Mouse (Mus musculus) CD8-positive naive resting alpha-beta T cell, adult 57 days (primary cell): Measurements from ENCODE around the gene Olfr1329. TPM values are rescaled to one million over a fixed set of nuclear protein-coding genes. Genes with fewer than 3 reads are reported as not detected.

Experiments
- total RNA-seq: library from RNA; stranded (reverse); gene quantifications from one replicate; pipeline ENCODE4 v1.2.4, GENCODE M21; 2023

The Olfr1329 gene
- not detected for total RNA-seq

DNA sequence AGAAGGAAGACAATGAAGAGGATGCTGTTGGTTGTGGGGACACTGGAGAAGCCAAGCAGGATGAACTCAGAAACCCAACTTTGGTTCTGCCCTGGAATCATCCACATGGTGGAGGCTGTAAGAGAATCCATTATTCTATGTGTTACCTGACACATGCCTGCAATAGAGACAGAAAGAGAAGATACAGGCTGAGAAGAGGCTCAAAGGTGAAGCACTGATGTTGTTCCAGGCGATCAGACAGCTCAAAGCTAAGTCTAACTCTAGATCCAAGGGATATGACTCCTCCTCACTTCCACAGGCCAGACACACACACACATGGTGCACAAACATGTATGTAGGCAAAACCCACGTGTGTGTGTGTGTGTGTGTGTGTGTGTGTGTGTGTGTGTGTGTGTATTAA is at the start of gene Olfr1329:
Gene Olfr1329, minus strand, starts transcription at position 101 of the 400 bp plus-strand sequence.

DNA sequence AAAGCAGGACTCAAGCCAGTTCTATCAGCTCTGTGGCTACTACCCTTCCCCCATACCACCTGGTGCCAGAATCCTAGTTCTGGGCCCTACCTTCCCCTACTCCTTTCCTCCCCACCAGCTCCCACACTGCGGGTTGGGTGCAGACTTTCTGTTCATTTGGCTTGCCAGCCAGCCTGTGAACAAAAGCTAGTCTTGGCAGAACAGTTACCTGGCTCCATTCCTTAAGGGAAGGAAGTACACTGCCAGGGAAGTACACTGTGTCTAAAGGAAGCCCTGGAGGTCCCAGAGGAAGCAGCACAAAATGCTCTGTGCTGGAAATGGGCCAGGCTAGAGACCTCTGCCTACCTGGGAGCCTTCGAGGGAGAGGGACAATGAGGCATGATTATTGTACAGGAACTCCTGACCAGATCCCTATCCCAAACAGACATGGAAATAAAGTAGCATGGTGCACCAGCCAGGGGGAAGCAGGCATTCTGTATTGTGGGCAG is 43.9 kb upstream of the Olfr1329 start, which contains the start of gene Lao1:
Gene Lao1, plus strand, starts transcription at position 438 of the 488 bp plus-strand sequence.

DNA sequence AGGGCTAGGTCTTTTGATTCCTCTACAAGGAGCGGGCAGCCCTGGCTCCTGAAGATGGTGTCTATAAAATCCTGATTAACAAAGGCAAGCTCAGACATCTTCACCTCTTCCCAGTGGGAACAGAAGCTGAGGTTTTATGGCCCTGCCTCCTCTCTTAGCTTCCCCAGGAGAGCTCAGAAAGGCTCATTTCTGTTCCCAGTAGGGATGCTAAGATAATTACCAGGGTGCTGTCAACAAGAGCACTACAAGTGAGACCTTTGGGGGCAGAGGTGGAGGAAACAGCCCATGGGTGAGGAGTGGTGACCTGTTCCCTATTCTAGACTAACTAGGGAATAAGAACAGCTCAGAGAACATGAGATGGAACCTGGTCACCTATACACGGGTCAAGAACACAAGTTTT is 21.2 kb upstream of the Olfr1329 start, which contains the start of gene Olfr1328:
Gene Olfr1328, minus strand, starts transcription at position 101 of the 400 bp plus-strand sequence.

DNA sequence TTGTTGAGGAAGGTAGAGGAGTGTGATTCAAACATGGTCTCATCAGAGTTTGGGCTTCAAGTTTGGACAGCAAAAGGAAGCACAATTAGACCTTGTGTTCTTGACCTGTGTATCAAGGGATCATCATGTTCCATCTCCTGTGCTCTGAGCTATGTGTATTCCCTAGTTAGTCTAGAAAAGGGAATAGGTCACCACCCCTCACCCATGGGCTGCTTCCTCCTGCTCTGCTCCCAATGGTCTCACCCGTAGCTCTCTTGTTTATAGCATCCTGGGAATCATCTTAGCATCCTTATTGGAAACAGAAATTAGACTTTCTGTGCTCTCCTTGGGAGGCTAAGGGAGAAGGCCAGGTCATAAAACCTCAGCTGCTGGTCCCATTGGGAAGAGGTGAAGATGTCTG is 29.0 kb downstream of the Olfr1329 start, which contains the start of gene Olfr1330:
Gene Olfr1330, plus strand, starts transcription at position 301 of the 400 bp plus-strand sequence.

Other genes with a start within 250 kb of the Olfr1329 start
- gene Olfr1342, start 224.7 kb downstream of the Olfr1329 start, total RNA-seq, result not detected
- not detected for gene Olfr1341, start 213.9 kb downstream of the Olfr1329 start, total RNA-seq
- not detected for gene Olfr1340, start 197.3 kb downstream of the Olfr1329 start, total RNA-seq
- not detected for gene Olfr1339, start 185.3 kb downstream of the Olfr1329 start, total RNA-seq
- not detected for gene Olfr1338, start 158.7 kb downstream of the Olfr1329 start, total RNA-seq
- not detected for gene Olfr1337, start 134.9 kb downstream of the Olfr1329 start, total RNA-seq
- gene Olfr1335, start 107.5 kb downstream of the Olfr1329 start, total RNA-seq, result not detected
- gene Olfr1333, start 81.2 kb downstream of the Olfr1329 start, total RNA-seq, result not detected
- not detected for gene Olfr1331, start 52.8 kb downstream of the Olfr1329 start, total RNA-seq
- not detected for gene Olfr1330, start 28.9 kb downstream of the Olfr1329 start, total RNA-seq
- gene Olfr1328, start 21.1 kb upstream of the Olfr1329 start, total RNA-seq, result not detected
- gene Lao1, start 44.1 kb upstream of the Olfr1329 start, total RNA-seq, result not detected
- 37.1 TPM for gene Slc2a1, start 191.2 kb upstream of the Olfr1329 start, total RNA-seq